Mouse (Mus musculus) adrenal gland (tissue): ENCODE data around the gene Vps13d.

Experiments used
- intact Hi-C: fragments of 180-260 bp; cut with DNase I; formaldehyde crosslinking; loops from one replicate; pipeline ENCODE4 v1.15.1; 2025
- long read RNA-seq, 2 experiments: library from polyadenylated mRNA; unstranded; transcript quantifications; one replicate each; pipeline ENCODE4 v2.0.0; 2020; ENCODE audit warnings: borderline replicate concordance in 1 of 2; ENCODE audit not compliant: insufficient replicate concordance in 1 of 2

Vps13d gene
- long read RNA-seq, experiment 1, partial matches to known transcripts = 6 of 10 reads
- long read RNA-seq, experiment 1, other reads (novel, unspliced or antisense) = 4 of 10 reads
- long read RNA-seq, experiment 2, partial matches to known transcripts = 4 of 10 reads
- long read RNA-seq, experiment 2, other reads (novel, unspliced or antisense) = 6 of 10 reads

- intact Hi-C loops = loop anchor here (5.0 kb wide), 1 partner anchor 37 kb away; no protein-coding TSS in a partner anchor
Observed at GRCm38 (mm10) chr4:145194559-145195162, at the start of gene Vps13d. TSS of gene Vps13d (minus strand) at chr4:145195005.

GRCm38 (mm10) chr4:145242719-145243350 lies 48.0 kb upstream of the Vps13d start:
- intact Hi-C loops = no loop called here

- intact Hi-C loops = no loop called here
Observed at GRCm38 (mm10) chr4:145240723-145241231, 46.0 kb upstream of the Vps13d start.

- intact Hi-C loops = no loop called here
Observed at GRCm38 (mm10) chr4:145239049-145239830, 44.4 kb upstream of the Vps13d start.

GRCm38 (mm10) chr4:145236027-145236426 lies 41.2 kb upstream of the Vps13d start:
- intact Hi-C loops = no loop called here

- intact Hi-C loops = no loop called here
Observed at GRCm38 (mm10) chr4:145233487-145234228, 38.9 kb upstream of the Vps13d start.

- intact Hi-C loops = no loop called here
Observed at GRCm38 (mm10) chr4:145231732-145232131, 36.9 kb upstream of the Vps13d start.

GRCm38 (mm10) chr4:145230647-145231046 lies 35.8 kb upstream of the Vps13d start:
- intact Hi-C loops = no loop called here

GRCm38 (mm10) chr4:145229524-145230163 lies 34.8 kb upstream of the Vps13d start:
- intact Hi-C loops = no loop called here

GRCm38 (mm10) chr4:145229051-145229450 lies 34.2 kb upstream of the Vps13d start:
- intact Hi-C loops = no loop called here

GRCm38 (mm10) chr4:145224613-145225012 lies 29.8 kb upstream of the Vps13d start:
- intact Hi-C loops = no loop called here

GRCm38 (mm10) chr4:145222064-145222463 lies 27.3 kb upstream of the Vps13d start:
- intact Hi-C loops = no loop called here

- intact Hi-C loops = no loop called here
Observed at GRCm38 (mm10) chr4:145221379-145221778, 26.6 kb upstream of the Vps13d start.

GRCm38 (mm10) chr4:145220001-145220400 lies 25.2 kb upstream of the Vps13d start:
- intact Hi-C loops = no loop called here

GRCm38 (mm10) chr4:145219240-145219985 lies 24.6 kb upstream of the Vps13d start:
- intact Hi-C loops = loop anchor here (5.0 kb wide), 1 partner anchor 33 kb away; no protein-coding TSS in a partner anchor

GRCm38 (mm10) chr4:145217837-145218236 lies 23.0 kb upstream of the Vps13d start:
- intact Hi-C loops = loop anchor here (5.0 kb wide), 1 partner anchor 34 kb away; no protein-coding TSS in a partner anchor

GRCm38 (mm10) chr4:145217046-145217445 lies 22.2 kb upstream of the Vps13d start:
- intact Hi-C loops = loop anchor here (5.0 kb wide), 1 partner anchor 35 kb away; no protein-coding TSS in a partner anchor

- intact Hi-C loops = loop anchor here (5.0 kb wide), 1 partner anchor 37 kb away; no protein-coding TSS in a partner anchor
Observed at GRCm38 (mm10) chr4:145215396-145215795, 20.6 kb upstream of the Vps13d start.

- intact Hi-C loops = loop anchor here (1.0 to 5.0 kb wide), 2 partner anchors 38 to 73 kb away; no protein-coding TSS in a partner anchor
Observed at GRCm38 (mm10) chr4:145214786-145215174, 20.0 kb upstream of the Vps13d start.
